Mouse (Mus musculus) adrenal gland, postnatal 4 days (tissue): ENCODE measurements around the gene Bloc1s2. TPM values are rescaled to one million over a fixed set of nuclear protein-coding genes. Genes with fewer than 3 reads are reported as not detected.
A peak's percentile ranks its signal among the peaks of the same experiment; 100 is the strongest.
"Not testable (repeated sequence)": the region's sequence is repeated elsewhere in the genome, so short reads cannot be mapped to it uniquely, and the experiment has no call there.

Experiments
- DNase-seq, 2 experiments: peaks; one replicate each; pipeline ENCODE4 v3.0.0; 2021 to 2022; ENCODE audit warnings: low spot score in 2 of 2, mixed read lengths in 2 of 2
- total RNA-seq, 2 experiments: library from RNA; stranded (reverse); gene quantifications; 2 replicates each; pipeline ENCODE4 v1.2.3; 2021

The Bloc1s2 gene
- total RNA-seq, 2 experiments from 2014 or later: 44.9 to 50.0 TPM

- DNase-seq: no peak
Measured at GRCm38 (mm10) chr19:44128560-44128959, 17.7 kb downstream of the Bloc1s2 start.

GRCm38 (mm10) chr19:44127729-44128497 is 18.3 kb downstream of the Bloc1s2 start:
- DNase-seq: no peak

DNA sequence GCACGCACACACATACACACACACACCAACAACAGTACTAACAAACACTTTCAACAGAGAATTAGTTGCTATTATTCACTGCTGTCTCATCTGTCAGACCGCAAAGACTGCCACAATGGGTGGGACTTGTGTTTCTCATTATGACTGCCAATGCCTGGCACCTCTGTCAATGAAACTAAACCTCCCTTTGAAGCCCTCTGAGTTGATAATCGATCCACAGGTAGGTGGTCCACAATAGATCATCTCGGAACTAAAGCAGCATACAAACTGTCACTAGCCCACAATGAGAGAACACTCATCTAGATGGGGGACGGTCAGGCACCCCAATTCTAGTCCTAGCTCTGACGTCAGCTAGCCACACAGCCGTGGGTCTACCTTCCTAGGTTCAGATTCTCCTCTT is 25.1 kb downstream of the Bloc1s2 start:
- no peak for DNase-seq

GRCm38 (mm10) chr19:44120686-44121085 is 25.6 kb downstream of the Bloc1s2 start:
- not testable (repeated sequence) for DNase-seq

GRCm38 (mm10) chr19:44117793-44118192 is 28.5 kb downstream of the Bloc1s2 start:
- DNase-seq: no peak

DNA sequence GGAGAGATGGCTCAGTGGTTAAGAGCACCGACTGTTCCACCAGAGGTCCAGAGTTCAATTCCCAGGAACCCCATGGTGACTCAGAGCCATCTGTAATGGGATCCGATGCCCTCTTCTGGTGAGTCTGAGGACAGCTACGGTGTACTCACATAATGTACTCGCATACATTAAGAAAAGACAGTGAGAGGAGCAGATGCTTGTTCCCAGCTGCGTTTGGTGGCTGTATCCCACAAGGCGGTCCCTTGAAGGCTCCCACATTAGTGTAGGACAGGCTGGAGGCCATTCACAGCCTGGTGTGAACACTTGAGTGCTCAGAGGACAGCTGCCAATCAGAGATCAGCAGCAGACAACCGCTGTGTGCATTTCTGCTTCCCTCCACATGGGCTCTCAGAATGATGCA is 34.5 kb downstream of the Bloc1s2 start:
- no peak for DNase-seq

- no peak for DNase-seq
Measured at GRCm38 (mm10) chr19:44110356-44110755, 35.9 kb downstream of the Bloc1s2 start.

DNA sequence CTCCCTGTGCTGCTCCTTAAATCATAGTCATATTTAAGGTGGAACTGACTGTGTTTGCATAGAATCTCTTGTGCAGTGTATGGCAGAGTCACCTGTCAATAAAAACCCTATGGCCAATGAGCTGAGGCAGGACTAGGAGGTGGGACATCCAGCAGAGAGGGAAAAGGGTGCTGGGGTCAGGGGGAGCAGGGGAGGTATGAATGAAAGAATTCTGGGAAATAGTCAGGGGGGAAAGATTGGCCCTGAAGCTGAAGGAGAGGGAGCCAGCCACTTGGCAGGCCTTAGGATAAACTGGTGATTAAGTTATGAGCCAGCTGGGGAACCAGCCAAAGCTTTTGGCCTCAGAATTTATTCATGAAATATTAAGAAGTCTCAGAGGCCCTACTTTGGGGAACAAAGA is 37.2 kb downstream of the Bloc1s2 start:
- DNase-seq: peak in 1 of 2 experiments; percentile 11

- no peak for DNase-seq
Measured at GRCm38 (mm10) chr19:44107661-44108521, 38.4 kb downstream of the Bloc1s2 start.

DNA sequence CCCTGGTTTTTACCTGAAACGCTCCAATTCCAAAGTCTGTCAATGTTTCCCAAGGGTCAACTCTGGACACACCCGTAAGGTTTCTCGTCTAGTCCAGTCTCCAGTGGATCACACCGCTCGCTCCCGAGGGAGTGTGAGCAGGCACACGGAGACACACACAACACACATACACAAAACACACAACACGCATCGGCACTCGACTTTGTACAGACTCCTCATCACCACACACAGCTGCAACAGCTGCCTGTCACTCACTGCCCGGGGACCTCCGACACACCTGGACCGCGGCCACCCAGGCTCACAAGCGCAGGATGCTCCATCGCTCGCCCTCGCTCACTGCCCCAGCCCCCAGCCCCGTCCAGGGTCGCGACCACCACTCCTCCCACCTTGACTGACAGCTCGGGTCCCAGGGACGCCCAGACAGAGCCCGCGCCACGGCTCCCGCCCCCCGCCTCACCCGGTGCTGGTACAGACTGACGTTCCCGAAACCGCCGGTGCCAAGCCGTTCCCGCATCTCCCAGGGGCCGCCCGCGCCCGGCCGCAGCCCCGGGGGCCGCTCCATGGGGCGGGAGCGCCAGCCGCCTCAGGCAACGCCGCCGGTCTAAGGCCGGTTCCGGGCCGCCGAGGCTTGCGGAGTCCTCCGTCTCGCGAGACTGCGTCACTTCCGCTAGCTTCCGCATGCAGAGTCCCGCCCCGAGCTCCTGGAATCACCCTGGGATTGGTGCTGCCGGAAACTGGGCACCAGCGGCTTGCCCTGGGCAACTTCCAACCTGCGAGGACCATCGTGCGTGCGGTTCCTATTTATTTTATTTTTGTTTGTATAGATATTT is 39.2 kb downstream of the Bloc1s2 start, which contains the start of gene Chuk:
Gene Chuk (minus strand): TSS at position 650 of the 830 bp plus-strand sequence.
- DNase-seq: peak; percentile 88 to 92

GRCm38 (mm10) chr19:44104393-44104792 is 41.9 kb downstream of the Bloc1s2 start:
- no peak for DNase-seq

GRCm38 (mm10) chr19:44103001-44103400 is 43.2 kb downstream of the Bloc1s2 start:
- no peak for DNase-seq

GRCm38 (mm10) chr19:44100840-44101239 is 45.4 kb downstream of the Bloc1s2 start:
- DNase-seq: no peak

Other genes starting within 250 kb of the Bloc1s2 start
- 10 to 100 TPM; 22.6 to 23.1 TPM for gene Dnmbp, start 206.3 kb downstream of the Bloc1s2 start, total RNA-seq
- 10 to 100 TPM; 15.0 to 17.9 TPM for gene Cpn1, start 159.9 kb downstream of the Bloc1s2 start, total RNA-seq
- 10 to 100 TPM in 1 of 2 experiments, under 1 TPM in 1; 0.90 to 16.8 TPM for gene Cyp2c23, start 117.2 kb downstream of the Bloc1s2 start, total RNA-seq
- gene Erlin1, start 76.7 kb downstream of the Bloc1s2 start, total RNA-seq: 10 to 100 TPM; 19.8 to 21.2 TPM
- gene Chuk, start 39.0 kb downstream of the Bloc1s2 start, total RNA-seq: 10 to 100 TPM; 54.5 to 58.7 TPM
- 10 to 100 TPM; 33.9 to 34.4 TPM for gene Cwf19l1, start 10.6 kb downstream of the Bloc1s2 start, total RNA-seq
- under 1 TPM in 1 of 2 experiments, not detected in 1; 0.08 TPM for gene Pkd2l1, start 46.0 kb upstream of the Bloc1s2 start, total RNA-seq
- under 1 TPM; 0.17 to 0.68 TPM for gene Scd3, start 56.8 kb upstream of the Bloc1s2 start, total RNA-seq
- gene Scd2, start 147.2 kb upstream of the Bloc1s2 start, total RNA-seq: 100 to 1,000 TPM; 412 to 445 TPM
- gene Scd4, start 186.6 kb upstream of the Bloc1s2 start, total RNA-seq: 1 to 10 TPM; 2.0 to 2.2 TPM